Mouse (Mus musculus) retina, postnatal 1 day (tissue): ENCODE results near the gene Isy1.
A peak's percentile ranks its signal among the peaks of the same experiment; 100 is the strongest.

Experiments used
- DNase-seq: peaks from one replicate; pipeline ENCODE4 v3.0.0-alpha.2; 2012

Gene Isy1

DNA sequence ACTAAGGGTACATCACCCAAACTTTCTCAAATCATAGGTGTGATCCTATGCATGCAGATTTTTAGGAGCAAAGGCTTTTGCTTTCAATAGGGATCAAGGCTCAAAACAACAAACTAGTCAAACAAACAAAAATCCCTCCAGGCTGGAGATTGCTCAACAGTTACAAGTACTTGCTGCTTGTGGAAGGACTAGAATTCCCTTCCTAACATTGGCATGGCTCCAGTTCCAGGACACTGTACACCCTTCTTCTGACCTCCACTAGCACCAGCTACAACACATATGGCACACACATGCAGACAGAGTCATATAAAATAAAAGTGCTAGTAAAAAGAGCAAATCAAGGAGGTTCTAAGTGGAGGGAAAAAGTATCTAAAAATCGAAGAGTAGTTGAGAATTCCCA is 8.2 kb upstream of the Isy1 start:
- DNase-seq: no peak

DNA sequence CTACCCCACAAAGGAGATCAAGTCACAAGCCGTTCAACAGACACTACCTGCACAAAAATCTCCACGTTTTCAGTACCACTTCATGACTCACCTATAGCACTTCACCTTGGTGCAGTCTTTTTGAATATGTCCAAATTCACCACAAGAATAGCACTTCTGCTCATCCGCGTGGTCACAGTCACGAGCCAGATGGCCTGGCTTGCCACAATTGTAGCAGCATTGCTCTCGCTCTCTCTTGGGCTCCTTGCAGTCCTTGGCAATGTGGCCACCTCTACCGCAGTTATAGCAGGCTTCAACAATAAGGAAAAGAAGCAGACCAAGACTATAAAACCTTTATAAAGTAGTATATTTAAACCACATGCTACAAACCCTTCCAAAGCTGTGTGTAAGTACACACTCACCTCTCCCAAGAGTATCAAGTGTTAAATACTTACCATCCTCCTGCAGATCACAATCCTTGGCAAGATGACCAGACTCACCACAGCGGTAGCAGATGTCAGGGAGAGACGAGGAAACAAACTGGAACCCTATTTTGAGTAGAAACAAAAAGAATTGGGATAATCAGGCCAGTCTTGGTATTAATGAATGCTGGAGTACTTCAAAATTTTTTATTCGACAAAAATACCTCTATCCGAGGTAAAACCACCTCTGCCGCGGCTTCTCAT is 6.6 kb upstream of the Isy1 start:
- no peak for DNase-seq

GRCm38 (mm10) chr6:87842254-87842653 is 3.7 kb upstream of the Isy1 start:
- peak; percentile 38 for DNase-seq

GRCm38 (mm10) chr6:87841635-87842034 is 3.0 kb upstream of the Isy1 start:
- DNase-seq: no peak

GRCm38 (mm10) chr6:87839797-87840341 is 1.3 kb upstream of the Isy1 start:
- DNase-seq: no peak

- DNase-seq: no peak
Measured at GRCm38 (mm10) chr6:87835695-87836094, 2.9 kb downstream of the Isy1 start, which contains the start of gene Gm45140. Gene Gm45140 (minus strand): TSS chr6:87835795.

GRCm38 (mm10) chr6:87820366-87820765 is 18.2 kb downstream of the Isy1 start:
- DNase-seq: no peak

GRCm38 (mm10) chr6:87814486-87814885 is 24.1 kb downstream of the Isy1 start:
- DNase-seq: no peak

GRCm38 (mm10) chr6:87812656-87813055 is 25.9 kb downstream of the Isy1 start:
- no peak for DNase-seq

DNA sequence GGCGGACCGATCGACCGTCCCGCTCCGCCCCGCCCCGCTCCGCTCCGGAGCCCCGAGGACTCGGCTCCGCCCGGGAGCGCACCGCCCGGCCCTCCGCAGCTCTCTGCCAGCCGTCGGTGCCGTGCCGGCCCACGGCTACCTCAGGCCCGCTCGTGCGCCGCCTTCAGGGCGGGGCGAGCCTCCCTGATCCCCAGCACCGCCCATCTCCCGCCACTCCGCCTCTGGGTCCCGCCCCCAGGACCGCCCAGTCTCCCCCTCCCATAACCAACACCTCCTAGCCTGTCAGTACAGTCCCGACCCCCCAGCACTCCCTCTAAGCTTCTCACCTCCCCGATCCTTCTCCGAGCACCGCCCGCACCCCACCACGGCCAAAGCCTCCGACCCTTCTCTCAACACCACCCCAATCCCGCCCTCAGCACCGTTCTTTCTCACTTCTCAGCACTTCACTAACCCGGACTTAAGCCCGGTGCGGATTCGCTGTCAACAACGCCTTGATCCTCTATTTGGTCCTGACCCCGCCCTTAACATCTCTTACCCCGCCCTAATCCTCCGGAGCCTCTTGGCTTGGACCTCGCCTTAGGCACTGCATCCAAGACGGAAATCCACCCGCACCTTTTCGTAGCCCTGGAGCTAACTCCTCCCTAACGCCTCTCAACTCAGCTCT is 26.8 kb downstream of the Isy1 start, which contains the start of gene Rab43:
Gene Rab43, minus strand, starts transcription at position 490 of the 664 bp plus-strand sequence.
- DNase-seq: peak; percentile 91

DNA sequence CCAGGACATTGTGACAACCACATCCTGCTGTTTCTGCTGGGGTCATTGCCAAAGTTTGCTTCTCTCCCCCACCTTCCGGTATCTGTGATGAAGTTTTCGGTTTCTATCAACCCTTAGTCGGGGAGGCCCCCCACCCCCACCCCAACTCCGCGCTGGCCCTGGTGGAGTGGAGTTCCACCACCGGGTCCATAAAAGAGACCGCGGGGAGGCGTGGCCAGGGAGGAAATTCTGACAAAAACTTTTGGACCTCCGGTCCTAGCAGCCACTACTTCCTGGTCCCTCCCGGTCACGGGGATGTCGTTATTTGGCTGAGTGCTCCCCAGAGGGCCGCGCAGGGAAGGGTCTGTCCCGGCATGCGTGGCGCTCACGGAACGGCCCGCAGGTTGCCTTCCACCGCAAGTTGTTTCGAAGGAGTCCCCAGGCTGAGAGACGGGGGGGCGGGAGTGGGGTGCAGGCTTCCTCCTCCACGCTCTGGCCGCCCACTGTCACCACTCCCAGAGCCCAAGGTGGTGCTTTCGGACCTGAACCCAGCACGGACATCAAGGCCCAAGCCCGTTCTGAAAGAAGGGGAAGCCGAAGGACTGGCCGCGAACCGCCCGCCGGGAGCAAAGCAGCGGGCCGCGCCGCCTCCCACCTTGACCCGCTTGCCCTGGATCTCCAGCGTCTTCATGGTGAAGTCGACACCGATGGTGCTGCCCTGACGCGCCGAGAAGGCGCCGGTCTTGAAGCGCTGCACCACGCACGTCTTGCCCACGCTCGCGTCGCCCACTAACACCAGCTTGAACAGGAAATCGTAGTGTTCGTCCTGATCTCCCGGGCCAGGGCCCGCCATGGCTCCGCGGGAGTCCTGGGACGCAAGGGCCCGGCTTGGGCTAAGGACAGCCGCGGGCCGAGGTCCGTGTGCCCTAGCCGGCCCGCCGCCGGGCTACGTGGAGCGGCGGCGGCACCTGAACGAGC is 27.6 kb downstream of the Isy1 start:
- DNase-seq: peak; percentile 63

- no peak for DNase-seq
Measured at GRCm38 (mm10) chr6:87810311-87810710, 28.3 kb downstream of the Isy1 start.

GRCm38 (mm10) chr6:87809651-87810161 is 28.9 kb downstream of the Isy1 start:
- no peak for DNase-seq

- no peak for DNase-seq
Measured at GRCm38 (mm10) chr6:87809144-87809543, 29.5 kb downstream of the Isy1 start.

DNA sequence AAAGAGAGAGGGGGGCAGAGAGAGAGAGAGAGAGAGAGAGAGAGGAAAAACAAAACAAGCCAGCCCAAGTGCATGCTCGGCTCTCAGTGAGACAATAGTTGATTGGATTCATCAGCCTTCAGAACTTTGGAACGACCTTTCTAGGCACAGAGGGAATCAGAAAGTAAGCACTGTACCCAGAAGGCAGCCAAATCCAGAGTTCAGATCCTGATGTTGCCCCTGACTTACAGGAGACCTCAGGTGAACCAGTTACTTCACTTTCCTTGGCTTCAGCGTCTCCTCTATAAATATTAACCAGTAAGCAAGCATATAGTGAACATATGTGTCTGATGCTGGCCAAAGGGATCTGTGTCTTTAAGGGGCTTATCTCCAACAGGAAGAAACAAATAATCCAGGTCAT is 30.1 kb downstream of the Isy1 start:
- DNase-seq: no peak

GRCm38 (mm10) chr6:87807735-87808440 is 30.7 kb downstream of the Isy1 start:
- DNase-seq: no peak

GRCm38 (mm10) chr6:87806857-87807256 is 31.7 kb downstream of the Isy1 start:
- DNase-seq: no peak

DNA sequence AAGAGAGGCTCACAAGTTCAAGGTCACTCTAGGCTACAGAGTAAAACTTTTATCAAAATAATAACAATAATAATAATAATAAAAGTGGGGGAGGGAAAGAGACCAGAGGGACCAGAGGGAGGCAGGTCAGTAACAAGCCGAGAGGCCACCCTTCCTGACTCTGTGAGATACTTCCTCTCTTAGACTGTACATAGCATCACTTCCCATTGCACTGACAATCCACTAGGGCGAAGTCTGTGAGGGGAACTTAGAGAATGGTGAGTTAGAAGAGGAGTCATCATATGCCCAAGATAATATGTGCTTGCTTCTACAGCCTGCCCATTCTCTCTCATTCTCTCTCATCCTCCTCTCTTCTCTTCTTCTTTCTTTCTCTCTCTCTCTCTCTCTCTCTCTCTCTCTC is 32.6 kb downstream of the Isy1 start:
- no peak for DNase-seq

DNA sequence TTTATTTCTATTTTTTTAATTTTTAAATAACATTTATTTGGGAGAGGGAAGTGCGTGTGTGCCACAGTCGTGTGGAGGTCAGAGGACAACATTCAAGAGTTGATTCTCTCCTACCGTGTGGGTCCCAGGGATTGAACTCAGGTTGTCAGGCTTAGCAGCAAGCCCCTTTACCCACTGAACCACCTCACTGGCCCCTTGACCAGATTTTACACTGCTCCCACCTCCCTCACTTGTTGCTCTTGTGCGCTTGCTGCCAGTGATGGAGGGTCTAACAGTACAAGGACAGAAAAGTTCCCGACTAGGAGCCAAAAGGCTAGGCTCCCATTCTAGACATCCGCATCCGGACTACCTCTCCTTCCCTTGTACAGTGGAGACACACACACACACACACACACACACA is 33.1 kb downstream of the Isy1 start:
- no peak for DNase-seq

- no peak for DNase-seq
Measured at GRCm38 (mm10) chr6:87804886-87805285, 33.7 kb downstream of the Isy1 start.

- DNase-seq: no peak
Measured at GRCm38 (mm10) chr6:87804036-87804435, 34.6 kb downstream of the Isy1 start.

GRCm38 (mm10) chr6:87802462-87802861 is 36.1 kb downstream of the Isy1 start:
- DNase-seq: no peak
